Mouse (Mus musculus): ENCODE data around the gene Gm10803. TPM values are rescaled to one million over a fixed set of nuclear protein-coding genes. Genes with fewer than 3 reads are reported as not detected.

Gene Gm10803
- polyA plus RNA-seq, 1 experiment from 2014 or later, result not detected

DNA sequence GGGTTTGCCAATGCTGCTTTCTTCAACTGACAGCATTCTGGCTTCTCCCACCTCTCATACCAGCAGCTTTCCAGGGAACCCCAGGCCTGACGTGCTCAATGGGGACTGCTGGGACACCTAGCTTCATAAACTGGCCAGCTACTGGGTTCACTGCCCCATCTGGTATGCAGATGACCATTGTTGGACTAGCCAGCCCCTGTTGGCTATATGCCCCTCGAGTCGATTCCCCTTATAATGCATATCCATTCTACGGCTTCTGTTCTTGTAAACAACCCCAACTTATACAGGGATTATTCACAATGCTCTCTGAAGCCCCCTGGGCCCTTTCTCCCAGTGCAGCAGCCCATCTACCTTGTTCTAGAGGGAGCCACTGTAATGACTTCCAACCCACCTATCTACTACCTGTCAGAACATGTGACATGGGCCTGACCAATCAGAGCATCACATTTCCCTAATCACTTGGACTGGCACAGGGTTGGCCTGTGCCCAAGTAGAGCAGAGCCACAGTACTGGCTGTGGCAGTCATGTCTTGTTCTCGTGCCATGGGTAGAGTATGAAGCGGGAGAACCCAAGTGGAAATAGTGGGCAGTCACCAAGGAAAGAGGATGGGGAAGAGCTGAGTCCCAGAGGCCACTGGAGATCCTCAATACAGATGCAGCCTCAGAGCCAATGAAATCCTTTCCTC is 44.4 kb downstream of the Gm10803 start:
- WGBS, result 82% methylated on average over 6 of the region's 6 CpGs
- Histone ChIP-seq H3K36me3 (ENCODE audit: control insufficient read depth, insufficient read depth, low read length) (no peaks in the 10 kb centered on the region; the same call in 1 of the 2 replicates), H3K9ac (ENCODE audit: low read length) (no peak overlapping the region), H3K27ac (ENCODE audit: low read depth, low read length) (no peak overlapping the region), H3K27me3 (ENCODE audit: control insufficient read depth, insufficient read depth, low read length) (no peaks in the 10 kb centered on the region), H3K4me3 (ENCODE audit: low read depth, low read length) (no peak overlapping the region), H3K4me2 (no peak overlapping the region), H3K4me1 (ENCODE audit: control insufficient read depth, insufficient read depth, low read length) (no peaks in the 10 kb centered on the region), H3K9me3 (ENCODE audit: control insufficient read depth, low read length) (no peaks in the 10 kb centered on the region)
- ATAC-seq (ENCODE audit: low FRiP score) (no peak), DNase-seq (ENCODE audit: low spot score, missing footprints) (no peak)

DNA sequence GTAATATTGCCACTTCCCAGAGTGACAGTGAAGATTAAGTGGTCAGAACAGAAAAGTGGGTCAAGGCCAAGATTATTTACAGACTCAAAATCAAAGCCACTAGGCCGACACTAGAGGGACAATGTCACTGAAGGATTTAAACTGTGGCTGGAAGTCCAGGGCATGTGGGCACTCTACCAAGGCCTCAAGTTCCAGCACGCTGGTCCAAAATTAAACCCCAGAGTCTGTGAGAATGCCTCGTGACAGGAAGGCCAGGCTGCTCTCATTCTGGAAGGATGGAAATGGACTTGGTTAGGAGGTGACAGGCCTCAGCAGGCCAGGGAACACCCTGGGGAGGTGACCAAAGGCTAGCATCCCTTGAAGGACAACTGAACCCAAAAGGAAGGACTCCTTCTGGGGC is 48.4 kb downstream of the Gm10803 start:
- DNase-seq (ENCODE audit: low spot score, missing footprints), result no peak

GRCm38 (mm10) chr2:93613020-93613419 is 52.7 kb downstream of the Gm10803 start:
- 0 out of 2 replicates have a peak, but pooled peaks cover 3% of the 10 kb centered on the region for H3K4me1 ChIP-seq (ENCODE audit: control insufficient read depth, insufficient read depth, low read length)
- ATAC-seq (ENCODE audit: low FRiP score) (no peak), DNase-seq (ENCODE audit: low spot score, missing footprints) (no peak)
- H3K36me3 ChIP-seq (ENCODE audit: control insufficient read depth, insufficient read depth, low read length), result no peaks in the 10 kb centered on the region
- H3K27ac ChIP-seq (ENCODE audit: low read depth, low read length), result no peak overlapping the region
- no peak overlapping the region for H3K9ac ChIP-seq (ENCODE audit: low read length)
- H3K4me3 ChIP-seq (ENCODE audit: low read depth, low read length), result no peak overlapping the region
- H3K4me2 ChIP-seq, result no peak overlapping the region
- H3K9me3 ChIP-seq (ENCODE audit: control insufficient read depth, low read length), result no peaks in the 10 kb centered on the region
- WGBS, result 89% methylated on average over 7 of the region's 7 CpGs
- H3K27me3 ChIP-seq (ENCODE audit: control insufficient read depth, insufficient read depth, low read length), result no peaks in the 10 kb centered on the region

More for the DNA sequence above, 48.4 kb downstream of the Gm10803 start:
- no peak for ATAC-seq (ENCODE audit: low FRiP score)
- no peaks in the 10 kb centered on the region for H3K27me3 ChIP-seq (ENCODE audit: control insufficient read depth, insufficient read depth, low read length)
- no peak overlapping the region for H3K9ac ChIP-seq (ENCODE audit: low read length)
- no peak overlapping the region for H3K4me2 ChIP-seq
- no peak overlapping the region for H3K27ac ChIP-seq (ENCODE audit: low read depth, low read length)
- H3K9me3 ChIP-seq (ENCODE audit: control insufficient read depth, low read length), result no peaks in the 10 kb centered on the region
- H3K36me3 ChIP-seq (ENCODE audit: control insufficient read depth, insufficient read depth, low read length), result no peaks in the 10 kb centered on the region; the same call in 1 of the 2 replicates
- WGBS, result 77% methylated on average over 3 of the region's 3 CpGs
- H3K4me1 ChIP-seq (ENCODE audit: control insufficient read depth, insufficient read depth, low read length), result no peaks in the 10 kb centered on the region
- H3K4me3 ChIP-seq (ENCODE audit: low read depth, low read length), result no peak overlapping the region

Other genes with a start within 250 kb of the Gm10803 start
- gene Tspan18, start 226.1 kb upstream of the Gm10803 start, polyA plus RNA-seq (2014; fragmentation: Nextera tagmentation; extraction: Ambion mirVana), result 47.9 and 48.7 TPM in 2 replicates
- gene Cd82, start 97.4 kb upstream of the Gm10803 start, polyA plus RNA-seq (2014; fragmentation: Nextera tagmentation; extraction: Ambion mirVana), result 3.7 and 4.0 TPM in 2 replicates
- 3.9 and 4.4 TPM in 2 replicates for gene Alx4, start 81.8 kb downstream of the Gm10803 start, polyA plus RNA-seq (2014; fragmentation: Nextera tagmentation; extraction: Ambion mirVana)